Mouse (Mus musculus): ENCODE results near the gene Rasl12. TPM values are rescaled to one million over a fixed set of nuclear protein-coding genes. Genes with fewer than 3 reads are reported as not detected.

Rasl12 gene
- polyA plus RNA-seq, 1 experiment from 2014 or later: 3.0 TPM

GRCm38 (mm10) chr9:65394360-65394759 is 3.9 kb upstream of the Rasl12 start:
- Histone ChIP-seq H3K4me2 (no peak overlapping the region), H3K4me3 (no peak overlapping the region), H3K9me3 (replicated peaks) (no peaks in the 10 kb centered on the region), H3K27ac (ENCODE audit: poor library complexity, severe bottlenecking) (no peak overlapping the region), H3K9ac (no peak overlapping the region), H3K36me3 (no peaks in the 10 kb centered on the region), H3K4me1 (replicated peaks) (peaks cover 25% of the 10 kb centered on the region), H3K27me3 (replicated peaks) (peaks cover 40% of the 10 kb centered on the region)
- 64% methylated on average over 2 of the region's 2 CpGs for WGBS
- no peak for ATAC-seq (ENCODE audit: insufficient number of reproducible peaks, low FRiP score)

GRCm38 (mm10) chr9:65399934-65400333 is 1.6 kb downstream of the Rasl12 start:
- H3K4me2 ChIP-seq: no peak overlapping the region
- no peak overlapping the region for H3K4me3 ChIP-seq
- H3K36me3 ChIP-seq: no peaks in the 10 kb centered on the region
- no peak overlapping the region for H3K27ac ChIP-seq (ENCODE audit: poor library complexity, severe bottlenecking)
- 90% methylated on average over 6 of the region's 6 CpGs for WGBS
- no peak for ATAC-seq (ENCODE audit: insufficient number of reproducible peaks, low FRiP score)
- H3K9ac ChIP-seq: no peak overlapping the region
- no peaks in the 10 kb centered on the region for H3K9me3 ChIP-seq (replicated peaks)
- peaks cover 4% of the 10 kb centered on the region; the same call in 1 of the 2 replicates for H3K27me3 ChIP-seq (replicated peaks)
- peaks cover 21% of the 10 kb centered on the region for H3K4me1 ChIP-seq (replicated peaks)

GRCm38 (mm10) chr9:65404331-65405183 is 6.3 kb downstream of the Rasl12 start:
- Histone ChIP-seq H3K27me3 (replicated peaks) (no peaks in the 10 kb centered on the region), H3K4me2 (peak overlapping the region; percentile 47), H3K36me3 (no peaks in the 10 kb centered on the region), H3K9ac (no peak overlapping the region), H3K4me1 (replicated peaks) (peaks cover 13% of the 10 kb centered on the region), H3K9me3 (replicated peaks) (no peaks in the 10 kb centered on the region), H3K27ac (ENCODE audit: poor library complexity, severe bottlenecking) (no peak overlapping the region), H3K4me3 (no peak overlapping the region)
- 49% methylated on average over 15 of the region's 15 CpGs for WGBS
- ATAC-seq (ENCODE audit: insufficient number of reproducible peaks, low FRiP score): no peak

- ATAC-seq (ENCODE audit: insufficient number of reproducible peaks, low FRiP score): no peak
- Histone ChIP-seq H3K4me2 (no peak overlapping the region), H3K9me3 (replicated peaks) (no peaks in the 10 kb centered on the region), H3K9ac (no peak overlapping the region), H3K27me3 (replicated peaks) (no peaks in the 10 kb centered on the region), H3K27ac (ENCODE audit: poor library complexity, severe bottlenecking) (no peak overlapping the region), H3K36me3 (no peaks in the 10 kb centered on the region), H3K4me1 (replicated peaks) (peaks cover 13% of the 10 kb centered on the region), H3K4me3 (no peak overlapping the region)
- 79% methylated on average over 2 of the region's 2 CpGs for WGBS
Observed at GRCm38 (mm10) chr9:65405184-65405449, 6.8 kb downstream of the Rasl12 start.

GRCm38 (mm10) chr9:65407327-65407726 is 9.0 kb downstream of the Rasl12 start:
- peaks cover 13% of the 10 kb centered on the region for H3K4me1 ChIP-seq (replicated peaks)
- H3K27ac ChIP-seq (ENCODE audit: poor library complexity, severe bottlenecking): no peak overlapping the region
- no peak overlapping the region for H3K4me2 ChIP-seq
- 0 out of 2 replicates have a peak, but pooled peaks cover 6% of the 10 kb centered on the region for H3K27me3 ChIP-seq (replicated peaks)
- no peaks in the 10 kb centered on the region for H3K36me3 ChIP-seq
- no peak overlapping the region for H3K4me3 ChIP-seq
- 74% methylated on average over 5 of the region's 5 CpGs for WGBS
- no peak for ATAC-seq (ENCODE audit: insufficient number of reproducible peaks, low FRiP score)
- H3K9me3 ChIP-seq (replicated peaks): no peaks in the 10 kb centered on the region
- H3K9ac ChIP-seq: no peak overlapping the region

- no peak for ATAC-seq (ENCODE audit: insufficient number of reproducible peaks, low FRiP score)
- H3K27ac ChIP-seq (ENCODE audit: poor library complexity, severe bottlenecking): no peak overlapping the region
- H3K4me1 ChIP-seq (replicated peaks): peaks cover 13% of the 10 kb centered on the region
- H3K9ac ChIP-seq: no peak overlapping the region
- no peaks in the 10 kb centered on the region for H3K9me3 ChIP-seq (replicated peaks)
- no peak overlapping the region for H3K4me2 ChIP-seq
- 61% methylated on average over 3 of the region's 3 CpGs for WGBS
- no peak overlapping the region for H3K4me3 ChIP-seq
- no peaks in the 10 kb centered on the region for H3K36me3 ChIP-seq
- 0 out of 2 replicates have a peak, but pooled peaks cover 6% of the 10 kb centered on the region for H3K27me3 ChIP-seq (replicated peaks)
Observed at GRCm38 (mm10) chr9:65407861-65408260, 9.6 kb downstream of the Rasl12 start.

GRCm38 (mm10) chr9:65408871-65409295 is 10.6 kb downstream of the Rasl12 start:
- WGBS: 67% methylated on average over 5 of the region's 5 CpGs
- Histone ChIP-seq H3K27me3 (replicated peaks) (peaks cover 12% of the 10 kb centered on the region; the same call in 1 of the 2 replicates), H3K4me2 (no peak overlapping the region), H3K27ac (ENCODE audit: poor library complexity, severe bottlenecking) (no peak overlapping the region), H3K9ac (no peak overlapping the region), H3K4me3 (no peak overlapping the region), H3K4me1 (replicated peaks) (peaks cover 10% of the 10 kb centered on the region), H3K9me3 (replicated peaks) (no peaks in the 10 kb centered on the region), H3K36me3 (no peaks in the 10 kb centered on the region)
- ATAC-seq (ENCODE audit: insufficient number of reproducible peaks, low FRiP score): no peak

- 91% methylated on average over 8 of the region's 8 CpGs for WGBS
- Histone ChIP-seq H3K27ac (ENCODE audit: poor library complexity, severe bottlenecking) (no peak overlapping the region), H3K4me2 (no peak overlapping the region), H3K4me3 (no peak overlapping the region), H3K9ac (no peak overlapping the region), H3K9me3 (replicated peaks) (no peaks in the 10 kb centered on the region), H3K4me1 (replicated peaks) (no peaks in the 10 kb centered on the region), H3K27me3 (replicated peaks) (peaks cover 18% of the 10 kb centered on the region; the same call in 1 of the 2 replicates), H3K36me3 (no peaks in the 10 kb centered on the region)
- no peak for ATAC-seq (ENCODE audit: insufficient number of reproducible peaks, low FRiP score)
Observed at GRCm38 (mm10) chr9:65410378-65410777, 12.1 kb downstream of the Rasl12 start.

GRCm38 (mm10) chr9:65411326-65411725 is 13.0 kb downstream of the Rasl12 start:
- no peak overlapping the region for H3K9ac ChIP-seq
- H3K36me3 ChIP-seq: no peaks in the 10 kb centered on the region
- 66% methylated on average over 3 of the region's 3 CpGs for WGBS
- H3K4me1 ChIP-seq (replicated peaks): no peaks in the 10 kb centered on the region
- H3K9me3 ChIP-seq (replicated peaks): no peaks in the 10 kb centered on the region
- H3K27me3 ChIP-seq (replicated peaks): peaks cover 18% of the 10 kb centered on the region; the same call in 1 of the 2 replicates
- ATAC-seq (ENCODE audit: insufficient number of reproducible peaks, low FRiP score): no peak
- no peak overlapping the region for H3K27ac ChIP-seq (ENCODE audit: poor library complexity, severe bottlenecking)
- no peak overlapping the region for H3K4me3 ChIP-seq
- no peak overlapping the region for H3K4me2 ChIP-seq

GRCm38 (mm10) chr9:65417738-65418137 is 19.4 kb downstream of the Rasl12 start:
- no peaks in the 10 kb centered on the region for H3K9me3 ChIP-seq (replicated peaks)
- H3K27me3 ChIP-seq (replicated peaks): peaks cover 12% of the 10 kb centered on the region; the same call in 1 of the 2 replicates
- H3K36me3 ChIP-seq: no peaks in the 10 kb centered on the region
- 33% methylated on average over 3 of the region's 3 CpGs for WGBS
- no peaks in the 10 kb centered on the region for H3K4me1 ChIP-seq (replicated peaks)
- H3K27ac ChIP-seq (ENCODE audit: poor library complexity, severe bottlenecking): no peak overlapping the region
- no peak overlapping the region for H3K4me3 ChIP-seq
- no peak overlapping the region for H3K9ac ChIP-seq
- no peak for ATAC-seq (ENCODE audit: insufficient number of reproducible peaks, low FRiP score)
- no peak overlapping the region for H3K4me2 ChIP-seq

- Histone ChIP-seq H3K4me1 (replicated peaks) (no peaks in the 10 kb centered on the region), H3K4me2 (no peak overlapping the region), H3K9me3 (replicated peaks) (no peaks in the 10 kb centered on the region), H3K4me3 (no peak overlapping the region), H3K36me3 (no peaks in the 10 kb centered on the region), H3K27ac (ENCODE audit: poor library complexity, severe bottlenecking) (no peak overlapping the region), H3K27me3 (replicated peaks) (no peaks in the 10 kb centered on the region), H3K9ac (no peak overlapping the region)
- no peak for ATAC-seq (ENCODE audit: insufficient number of reproducible peaks, low FRiP score)
- 68% methylated on average over 3 of the region's 3 CpGs for WGBS
Observed at GRCm38 (mm10) chr9:65419633-65420032, 21.3 kb downstream of the Rasl12 start.
